Mouse (Mus musculus): ENCODE data around the gene Acvr2b. TPM values are rescaled to one million over a fixed set of nuclear protein-coding genes. Genes with fewer than 3 reads are reported as not detected.

Gene Acvr2b
- polyA plus RNA-seq, 1 experiment from 2014 or later = 75.9 TPM

GRCm38 (mm10) chr9:119444738-119445429 is 43.0 kb downstream of the Acvr2b start, which contains the start of gene Exog:
Exog (plus strand) TSS chr9:119444943.
- Histone ChIP-seq H3K9me3 (ENCODE audit: control insufficient read depth, low read length) (no peaks in the 10 kb centered on the region), H3K9ac (ENCODE audit: low read depth, low read length) (peak within 1 kb of the TSS; percentile 84), H3K4me3 (ENCODE audit: low read depth, low read length) (peak within 1 kb of the TSS; percentile 77), H3K27me3 (ENCODE audit: control insufficient read depth, insufficient read depth, low read length) (no peaks in the 10 kb centered on the region), H3K36me3 (ENCODE audit: control insufficient read depth, insufficient read depth, low read length) (0 out of 2 replicates have a peak, but pooled peaks cover 5% of the 10 kb centered on the region), H3K4me1 (replicated peaks; ENCODE audit: control insufficient read depth, insufficient read depth, low read length) (0 out of 2 replicates have a peak, but pooled peaks cover 3% of the 10 kb centered on the region), H3K27ac (ENCODE audit: low read depth, low read length) (peak within 1 kb of the TSS; percentile 51; the same call in 1 of the 2 replicates), H3K4me2 (replicated peaks; ENCODE audit: low read depth, low read length) (peak within 1 kb of the TSS; percentile 78)
- WGBS = under 1% methylated on average over 52 of the region's 52 CpGs
- peak; percentile 94 for ATAC-seq (ENCODE audit: low FRiP score)
- DNase-seq (ENCODE audit: low spot score) = peak; percentile 100

GRCm38 (mm10) chr9:119445737-119446136 is 43.8 kb downstream of the Acvr2b start:
- peak overlapping the region; percentile 84 for H3K9ac ChIP-seq (ENCODE audit: low read depth, low read length)
- WGBS = 44% methylated on average over 6 of the region's 6 CpGs
- H3K36me3 ChIP-seq (ENCODE audit: control insufficient read depth, insufficient read depth, low read length) = 0 out of 2 replicates have a peak, but pooled peaks cover 10% of the 10 kb centered on the region

GRCm38 (mm10) chr9:119455967-119456366 is 54.0 kb downstream of the Acvr2b start:
- H3K27ac ChIP-seq (ENCODE audit: low read depth, low read length) = no peak overlapping the region
- H3K9ac ChIP-seq (ENCODE audit: low read depth, low read length) = no peak overlapping the region
- H3K4me2 ChIP-seq (replicated peaks; ENCODE audit: low read depth, low read length) = no peak overlapping the region
- 0 out of 2 replicates have a peak, but pooled peaks cover 2% of the 10 kb centered on the region for H3K36me3 ChIP-seq (ENCODE audit: control insufficient read depth, insufficient read depth, low read length)
- 91% methylated on average over 14 of the region's 14 CpGs for WGBS
- H3K9me3 ChIP-seq (ENCODE audit: control insufficient read depth, low read length) = no peaks in the 10 kb centered on the region
- no peaks in the 10 kb centered on the region for H3K27me3 ChIP-seq (ENCODE audit: control insufficient read depth, insufficient read depth, low read length)
- H3K4me3 ChIP-seq (ENCODE audit: low read depth, low read length) = no peak overlapping the region
- DNase-seq (ENCODE audit: low spot score) (no peak), ATAC-seq (ENCODE audit: low FRiP score) (no peak)
- H3K4me1 ChIP-seq (replicated peaks; ENCODE audit: control insufficient read depth, insufficient read depth, low read length) = no peaks in the 10 kb centered on the region

More at GRCm38 (mm10) chr9:119445737-119446136, 43.8 kb downstream of the Acvr2b start:
- Histone ChIP-seq H3K4me1 (replicated peaks; ENCODE audit: control insufficient read depth, insufficient read depth, low read length) (0 out of 2 replicates have a peak, but pooled peaks cover 3% of the 10 kb centered on the region), H3K27me3 (ENCODE audit: control insufficient read depth, insufficient read depth, low read length) (no peaks in the 10 kb centered on the region), H3K9me3 (ENCODE audit: control insufficient read depth, low read length) (no peaks in the 10 kb centered on the region), H3K27ac (ENCODE audit: low read depth, low read length) (no peak overlapping the region), H3K4me3 (ENCODE audit: low read depth, low read length) (peak overlapping the region; percentile 77), H3K4me2 (replicated peaks; ENCODE audit: low read depth, low read length) (peak overlapping the region; percentile 78)
- no peak for ATAC-seq (ENCODE audit: low FRiP score)
- no peak for DNase-seq (ENCODE audit: low spot score)

- no peaks in the 10 kb centered on the region for H3K9me3 ChIP-seq (ENCODE audit: control insufficient read depth, low read length)
- ATAC-seq (ENCODE audit: low FRiP score) = no peak
- H3K4me1 ChIP-seq (replicated peaks; ENCODE audit: control insufficient read depth, insufficient read depth, low read length) = no peaks in the 10 kb centered on the region
- 90% methylated on average over 14 of the region's 14 CpGs for WGBS
- no peak overlapping the region for H3K9ac ChIP-seq (ENCODE audit: low read depth, low read length)
- no peak overlapping the region for H3K4me3 ChIP-seq (ENCODE audit: low read depth, low read length)
- H3K36me3 ChIP-seq (ENCODE audit: control insufficient read depth, insufficient read depth, low read length) = no peaks in the 10 kb centered on the region; the same call in 1 of the 2 replicates
- DNase-seq (ENCODE audit: low spot score) = no peak
- no peak overlapping the region for H3K27ac ChIP-seq (ENCODE audit: low read depth, low read length)
- H3K4me2 ChIP-seq (replicated peaks; ENCODE audit: low read depth, low read length) = no peak overlapping the region
- no peaks in the 10 kb centered on the region for H3K27me3 ChIP-seq (ENCODE audit: control insufficient read depth, insufficient read depth, low read length)
Measured at GRCm38 (mm10) chr9:119457122-119457521, 55.2 kb downstream of the Acvr2b start.

GRCm38 (mm10) chr9:119460410-119460809 is 58.5 kb downstream of the Acvr2b start:
- Histone ChIP-seq H3K9me3 (ENCODE audit: control insufficient read depth, low read length) (no peaks in the 10 kb centered on the region), H3K4me1 (replicated peaks; ENCODE audit: control insufficient read depth, insufficient read depth, low read length) (no peaks in the 10 kb centered on the region), H3K4me2 (replicated peaks; ENCODE audit: low read depth, low read length) (no peak overlapping the region), H3K27ac (ENCODE audit: low read depth, low read length) (no peak overlapping the region), H3K4me3 (ENCODE audit: low read depth, low read length) (no peak overlapping the region), H3K9ac (ENCODE audit: low read depth, low read length) (no peak overlapping the region), H3K27me3 (ENCODE audit: control insufficient read depth, insufficient read depth, low read length) (no peaks in the 10 kb centered on the region), H3K36me3 (ENCODE audit: control insufficient read depth, insufficient read depth, low read length) (peaks cover 7% of the 10 kb centered on the region)
- 58% methylated on average over 8 of the region's 8 CpGs for whole genome bisulfite sequencing
- ATAC-seq (ENCODE audit: low FRiP score) (no peak), DNase-seq (ENCODE audit: low spot score) (peak; percentile 82)

GRCm38 (mm10) chr9:119465056-119465455 is 63.1 kb downstream of the Acvr2b start:
- DNase-seq (ENCODE audit: low spot score) (no peak), ATAC-seq (ENCODE audit: low FRiP score) (no peak)
- no peaks in the 10 kb centered on the region for H3K9me3 ChIP-seq (ENCODE audit: control insufficient read depth, low read length)
- H3K9ac ChIP-seq (ENCODE audit: low read depth, low read length) = no peak overlapping the region
- H3K27ac ChIP-seq (ENCODE audit: low read depth, low read length) = no peak overlapping the region
- WGBS = 87% methylated on average over 6 of the region's 6 CpGs
- no peak overlapping the region for H3K4me2 ChIP-seq (replicated peaks; ENCODE audit: low read depth, low read length)
- no peaks in the 10 kb centered on the region for H3K4me1 ChIP-seq (replicated peaks; ENCODE audit: control insufficient read depth, insufficient read depth, low read length)
- H3K36me3 ChIP-seq (ENCODE audit: control insufficient read depth, insufficient read depth, low read length) = peaks cover 7% of the 10 kb centered on the region
- H3K27me3 ChIP-seq (ENCODE audit: control insufficient read depth, insufficient read depth, low read length) = no peaks in the 10 kb centered on the region
- no peak overlapping the region for H3K4me3 ChIP-seq (ENCODE audit: low read depth, low read length)

- ATAC-seq (ENCODE audit: low FRiP score) = no peak
- Histone ChIP-seq H3K4me3 (ENCODE audit: low read depth, low read length) (no peak overlapping the region), H3K4me2 (replicated peaks; ENCODE audit: low read depth, low read length) (no peak overlapping the region), H3K9me3 (ENCODE audit: control insufficient read depth, low read length) (no peaks in the 10 kb centered on the region), H3K9ac (ENCODE audit: low read depth, low read length) (no peak overlapping the region), H3K27ac (ENCODE audit: low read depth, low read length) (no peak overlapping the region), H3K36me3 (ENCODE audit: control insufficient read depth, insufficient read depth, low read length) (peaks cover 7% of the 10 kb centered on the region), H3K27me3 (ENCODE audit: control insufficient read depth, insufficient read depth, low read length) (no peaks in the 10 kb centered on the region), H3K4me1 (replicated peaks; ENCODE audit: control insufficient read depth, insufficient read depth, low read length) (no peaks in the 10 kb centered on the region)
- peak; percentile 31 for DNase-seq (ENCODE audit: low spot score)
- 65% methylated on average over 7 of the region's 7 CpGs for WGBS
Measured at GRCm38 (mm10) chr9:119465595-119465994, 63.7 kb downstream of the Acvr2b start.

GRCm38 (mm10) chr9:119469691-119470353 is 67.9 kb downstream of the Acvr2b start:
- no peaks in the 10 kb centered on the region for H3K36me3 ChIP-seq (ENCODE audit: control insufficient read depth, insufficient read depth, low read length)

More at GRCm38 (mm10) chr9:119469691-119470353, 67.9 kb downstream of the Acvr2b start:
- Histone ChIP-seq H3K27ac (ENCODE audit: low read depth, low read length) (no peak overlapping the region), H3K9ac (ENCODE audit: low read depth, low read length) (no peak overlapping the region), H3K27me3 (ENCODE audit: control insufficient read depth, insufficient read depth, low read length) (no peaks in the 10 kb centered on the region), H3K4me3 (ENCODE audit: low read depth, low read length) (no peak overlapping the region), H3K4me2 (replicated peaks; ENCODE audit: low read depth, low read length) (no peak overlapping the region), H3K9me3 (ENCODE audit: control insufficient read depth, low read length) (no peaks in the 10 kb centered on the region), H3K4me1 (replicated peaks; ENCODE audit: control insufficient read depth, insufficient read depth, low read length) (no peaks in the 10 kb centered on the region)
- ATAC-seq (ENCODE audit: low FRiP score) (no peak), DNase-seq (ENCODE audit: low spot score) (no peak)
- WGBS = 77% methylated on average over 8 of the region's 8 CpGs
